Mouse (Mus musculus) neural tube, embryonic 12.5 days (tissue): ENCODE results near the gene Rgs16. TPM values are rescaled to one million over a fixed set of nuclear protein-coding genes. Genes with fewer than 3 reads are reported as not detected.
"Not testable (repeated sequence)": the region's sequence is repeated elsewhere in the genome, so short reads cannot be mapped to it uniquely, and the experiment has no call there.

Experiments
- ATAC-seq: fragments of 200-750 bp; cut with Nextera tagmentation; 2 replicates; pipeline ENCODE4 v1.8.0; 2017; ENCODE audit warnings: low read depth, mild to moderate bottlenecking, moderate TSS enrichment, moderate library complexity; ENCODE audit not compliant: low FRiP score
- H3K27ac ChIP-seq: fragments of 300-500 bp; sonication (generic); 2 replicates; pipeline ENCODE4 v1.5.1; 2016
- H3K27me3 ChIP-seq: fragments of 300-500 bp; sonication (generic); replicated peaks from 2 replicates; pipeline ENCODE4 v1.6.1; 2016; ENCODE audit warnings: mild to moderate bottlenecking
- H3K36me3 ChIP-seq: fragments of 300-500 bp; sonication (generic); 2 replicates; pipeline ENCODE4 v1.6.1; 2016; ENCODE audit warnings: mild to moderate bottlenecking
- H3K4me1 ChIP-seq: fragments of 300-500 bp; sonication (generic); 2 replicates; pipeline ENCODE4 v1.6.1; 2016
- H3K4me2 ChIP-seq: fragments of 300-500 bp; sonication (generic); replicated peaks from 2 replicates; pipeline ENCODE4 v1.6.1; 2016; ENCODE audit warnings: mild to moderate bottlenecking
- H3K4me3 ChIP-seq: fragments of 300-500 bp; sonication (generic); 2 replicates; pipeline ENCODE4 v1.5.1; 2016
- H3K9ac ChIP-seq: fragments of 300-500 bp; sonication (generic); 2 replicates; pipeline ENCODE4 v1.6.1; 2016; ENCODE audit warnings: mild to moderate bottlenecking
- H3K9me3 ChIP-seq: fragments of 300-500 bp; sonication (generic); 2 replicates; pipeline ENCODE4 v1.6.1; 2016; ENCODE audit warnings: mild to moderate bottlenecking
- WGBS: fragments of 180-500 bp; shearing (Covaris S2); methylation state at CpG from one replicate; pipeline ENCODE4 v1.1.7; 2016; 5-methylcytosine and 5-hydroxymethylcytosine counted together
- polyA plus RNA-seq: library from polyadenylated mRNA; unstranded; fragments of >200 nt; fragmentation: Nextera tagmentation; extraction: Ambion mirVana; gene quantifications from 2 replicates; pipeline ENCODE4 v1.2.1, GENCODE M21; 2016

The Rgs16 gene
- polyA plus RNA-seq, 1 experiment from 2014 or later: 42.6 TPM

DNA sequence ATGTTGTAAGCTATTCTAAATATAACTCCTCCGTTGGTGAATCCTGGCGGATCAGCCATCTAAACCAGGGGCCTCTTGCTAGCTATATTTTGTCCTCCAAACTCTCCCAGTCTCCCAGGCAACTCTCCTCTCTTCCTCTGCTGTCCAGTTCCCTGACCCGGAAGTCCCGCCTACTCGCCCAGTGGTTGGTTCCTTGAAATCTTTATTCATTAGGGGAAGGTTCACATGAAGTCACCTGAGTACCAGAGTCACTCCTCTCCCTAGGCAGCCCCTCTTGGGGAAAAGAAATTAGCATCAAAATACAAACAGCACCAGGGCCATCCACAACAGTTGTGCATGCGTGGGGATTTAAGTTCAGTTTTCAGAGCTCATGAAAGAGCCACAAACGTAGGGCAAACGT, 26.1 kb downstream of the Rgs16 start:
- H3K9ac ChIP-seq: no peak overlapping the region
- H3K27me3 ChIP-seq: no peaks in the 10 kb centered on the region
- WGBS: 52% methylated on average over 8 of the region's 8 CpGs
- ATAC-seq: no peak
- H3K4me3 ChIP-seq: no peak overlapping the region
- H3K9me3 ChIP-seq: no peaks in the 10 kb centered on the region
- no peak overlapping the region for H3K27ac ChIP-seq
- peaks cover 7% of the 10 kb centered on the region for H3K36me3 ChIP-seq
- H3K4me1 ChIP-seq: no peaks in the 10 kb centered on the region
- H3K4me2 ChIP-seq: no peak overlapping the region

GRCm38 (mm10) chr1:153767281-153767680, 27.1 kb downstream of the Rgs16 start:
- peaks cover under 1% of the 10 kb centered on the region for H3K36me3 ChIP-seq
- WGBS: 91% methylated on average over 1 of the region's 1 CpGs
- H3K4me3 ChIP-seq: no peak overlapping the region
- no peak overlapping the region for H3K4me2 ChIP-seq
- no peak for ATAC-seq
- no peaks in the 10 kb centered on the region for H3K4me1 ChIP-seq
- no peaks in the 10 kb centered on the region for H3K9me3 ChIP-seq
- H3K27me3 ChIP-seq: no peaks in the 10 kb centered on the region
- no peak overlapping the region for H3K9ac ChIP-seq
- H3K27ac ChIP-seq: no peak overlapping the region

DNA sequence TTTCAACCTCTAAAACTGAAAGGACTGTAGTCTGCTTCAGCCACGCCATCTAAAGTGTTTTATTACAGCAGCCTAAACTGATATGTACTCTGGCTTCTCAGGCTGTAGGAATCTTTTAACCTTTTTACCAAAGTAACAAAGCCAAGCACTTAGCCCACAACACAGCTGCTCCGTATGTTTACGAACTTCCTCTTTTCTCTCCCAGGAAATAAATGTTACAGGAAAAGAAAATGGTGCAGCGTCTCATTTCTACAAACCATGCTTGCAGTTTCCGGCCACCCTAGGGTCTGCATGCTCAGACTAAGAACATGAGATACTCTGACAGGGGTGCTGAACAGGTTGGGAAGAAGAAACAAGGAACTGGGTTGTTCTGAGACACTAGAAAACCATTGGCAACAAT, 28.3 kb downstream of the Rgs16 start:
- Histone ChIP-seq H3K4me3 (no peak overlapping the region), H3K9me3 (no peaks in the 10 kb centered on the region), H3K4me2 (no peak overlapping the region), H3K4me1 (no peaks in the 10 kb centered on the region), H3K27ac (no peak overlapping the region), H3K9ac (no peak overlapping the region), H3K36me3 (no peaks in the 10 kb centered on the region), H3K27me3 (no peaks in the 10 kb centered on the region)
- ATAC-seq: no peak
- WGBS: 83% methylated on average over 5 of the region's 5 CpGs

DNA sequence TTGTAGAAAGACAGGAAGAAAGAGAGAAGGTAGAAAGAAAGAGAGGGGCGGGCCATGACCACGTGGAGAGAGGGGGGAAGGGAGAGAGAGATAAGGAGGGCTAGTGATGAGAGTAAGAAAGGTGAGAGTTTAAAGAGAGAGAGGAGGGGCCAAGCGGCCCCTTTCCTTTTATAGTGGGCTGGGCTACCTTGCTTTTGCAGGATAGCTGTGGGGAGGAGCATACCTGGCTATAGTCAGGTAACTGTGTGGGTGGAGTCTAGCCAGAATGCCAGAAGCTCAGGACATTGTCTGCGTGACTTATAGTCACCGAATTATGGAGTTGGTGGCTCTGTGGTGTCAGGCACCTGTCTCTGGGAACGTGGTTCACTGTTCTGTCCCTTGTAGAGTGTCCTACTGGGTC, 29.4 kb downstream of the Rgs16 start:
- not testable (repeated sequence) for H3K9me3 ChIP-seq, H3K36me3 ChIP-seq, H3K4me3 ChIP-seq, H3K27me3 ChIP-seq, ATAC-seq, H3K9ac ChIP-seq, H3K4me2 ChIP-seq, H3K27ac ChIP-seq, H3K4me1 ChIP-seq
- WGBS: 67% methylated on average over 6 of the region's 6 CpGs

GRCm38 (mm10) chr1:153769998-153770775, 30.0 kb downstream of the Rgs16 start:
- no peaks in the 10 kb centered on the region for H3K27me3 ChIP-seq
- no peak overlapping the region for H3K9ac ChIP-seq
- H3K9me3 ChIP-seq: no peaks in the 10 kb centered on the region
- H3K4me2 ChIP-seq: no peak overlapping the region
- WGBS: 80% methylated on average over 10 of the region's 10 CpGs
- no peaks in the 10 kb centered on the region for H3K36me3 ChIP-seq
- ATAC-seq: no peak
- no peaks in the 10 kb centered on the region for H3K4me1 ChIP-seq
- no peak overlapping the region for H3K27ac ChIP-seq
- H3K4me3 ChIP-seq: no peak overlapping the region

DNA sequence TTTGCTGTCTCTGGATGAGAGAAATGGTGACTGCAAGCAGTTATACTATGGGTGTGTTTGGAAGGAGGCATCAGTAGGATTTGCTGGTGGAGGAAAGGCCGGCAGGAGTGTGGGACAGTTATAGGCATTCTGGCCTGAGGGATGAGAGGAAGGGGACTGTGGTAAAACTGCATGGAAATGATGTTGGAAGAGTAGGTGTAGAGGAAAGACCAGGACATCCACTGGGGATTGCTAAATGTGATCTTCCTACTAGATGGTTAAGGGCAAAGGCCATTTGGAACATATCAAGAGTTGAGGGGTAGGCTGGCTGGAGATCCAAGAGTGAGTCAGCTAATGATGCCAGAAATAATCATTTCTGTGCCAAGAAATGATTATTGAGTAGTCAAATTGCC, 30.6 kb downstream of the Rgs16 start:
- WGBS: 89% methylated on average over 1 of the region's 1 CpGs
- no peaks in the 10 kb centered on the region for H3K27me3 ChIP-seq
- no peak overlapping the region for H3K9ac ChIP-seq
- H3K36me3 ChIP-seq: no peaks in the 10 kb centered on the region
- H3K4me1 ChIP-seq: no peaks in the 10 kb centered on the region
- no peak overlapping the region for H3K27ac ChIP-seq
- ATAC-seq: no peak
- H3K4me3 ChIP-seq: no peak overlapping the region
- no peaks in the 10 kb centered on the region for H3K9me3 ChIP-seq
- no peak overlapping the region for H3K4me2 ChIP-seq

- Histone ChIP-seq H3K4me3 (no peak overlapping the region), H3K36me3 (no peaks in the 10 kb centered on the region), H3K27ac (no peak overlapping the region), H3K4me1 (no peaks in the 10 kb centered on the region), H3K9me3 (no peaks in the 10 kb centered on the region), H3K27me3 (no peaks in the 10 kb centered on the region), H3K4me2 (no peak overlapping the region), H3K9ac (no peak overlapping the region)
- ATAC-seq: no peak
- 89% methylated on average over 6 of the region's 6 CpGs for WGBS
These were observed 35.0 kb downstream of the Rgs16 start for GRCm38 (mm10) chr1:153775174-153775573.

GRCm38 (mm10) chr1:153776257-153776656, 36.1 kb downstream of the Rgs16 start:
- no peaks in the 10 kb centered on the region for H3K27me3 ChIP-seq
- WGBS: 91% methylated on average over 7 of the region's 7 CpGs
- no peaks in the 10 kb centered on the region for H3K4me1 ChIP-seq
- no peak overlapping the region for H3K27ac ChIP-seq
- H3K36me3 ChIP-seq: no peaks in the 10 kb centered on the region
- no peak overlapping the region for H3K4me2 ChIP-seq
- no peaks in the 10 kb centered on the region for H3K9me3 ChIP-seq
- no peak overlapping the region for H3K4me3 ChIP-seq
- no peak overlapping the region for H3K9ac ChIP-seq
- ATAC-seq: no peak

DNA sequence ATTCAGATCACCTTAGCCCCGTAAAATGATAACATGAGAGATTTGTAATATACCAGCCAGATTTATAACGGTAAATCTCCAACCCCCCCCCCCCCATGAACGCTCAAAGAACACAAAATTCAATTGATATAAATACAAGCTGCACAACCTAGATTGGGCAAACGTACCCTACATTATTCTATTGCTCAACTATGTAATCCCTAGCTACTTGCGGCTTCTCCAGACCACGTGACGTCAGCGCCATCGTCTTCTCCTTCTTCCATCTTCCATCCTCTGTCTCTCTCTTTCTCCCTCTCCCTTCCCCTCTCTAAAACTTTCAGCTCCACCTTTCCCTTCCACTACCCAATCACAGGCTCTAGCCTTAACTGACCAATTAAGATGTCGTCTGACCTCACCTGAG, 38.1 kb downstream of the Rgs16 start:
- Histone ChIP-seq H3K9me3 (no peaks in the 10 kb centered on the region), H3K9ac (no peak overlapping the region), H3K4me1 (no peaks in the 10 kb centered on the region), H3K27me3 (no peaks in the 10 kb centered on the region), H3K4me2 (no peak overlapping the region), H3K4me3 (no peak overlapping the region), H3K36me3 (no peaks in the 10 kb centered on the region), H3K27ac (no peak overlapping the region)
- 93% methylated on average over 10 of the region's 10 CpGs for WGBS
- no peak for ATAC-seq

DNA sequence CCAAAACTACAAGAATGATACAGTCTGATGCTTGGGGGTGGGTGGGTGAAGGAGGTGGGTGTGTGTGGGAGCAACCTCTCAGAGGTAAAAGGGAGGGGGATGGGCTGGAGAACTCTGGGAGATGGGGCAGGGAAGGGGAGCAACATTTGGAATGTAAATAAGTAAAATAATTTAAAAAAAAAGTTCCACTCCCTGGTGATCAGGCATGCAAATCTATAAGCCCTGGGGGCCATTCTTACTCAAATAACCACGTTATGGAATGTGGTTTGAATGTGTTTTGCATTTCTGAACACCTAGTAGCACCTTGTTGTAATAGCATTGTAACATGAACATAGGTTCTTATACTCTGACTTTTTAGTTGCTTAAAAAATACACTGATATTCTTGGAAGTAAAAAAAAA, 43.2 kb downstream of the Rgs16 start:
- no peak overlapping the region for H3K4me2 ChIP-seq
- H3K36me3 ChIP-seq: no peaks in the 10 kb centered on the region
- no peak overlapping the region for H3K9ac ChIP-seq
- no peaks in the 10 kb centered on the region for H3K9me3 ChIP-seq
- no peaks in the 10 kb centered on the region for H3K27me3 ChIP-seq
- no peak overlapping the region for H3K27ac ChIP-seq
- H3K4me1 ChIP-seq: no peaks in the 10 kb centered on the region
- 46% methylated on average over 1 of the region's 1 CpGs for WGBS
- ATAC-seq: no peak
- no peak overlapping the region for H3K4me3 ChIP-seq

- H3K27ac ChIP-seq: no peak overlapping the region
- no peaks in the 10 kb centered on the region for H3K27me3 ChIP-seq
- no peaks in the 10 kb centered on the region for H3K4me1 ChIP-seq
- WGBS: 81% methylated on average over 4 of the region's 4 CpGs
- H3K4me3 ChIP-seq: no peak overlapping the region
- no peak overlapping the region for H3K4me2 ChIP-seq
- H3K9ac ChIP-seq: no peak overlapping the region
- H3K36me3 ChIP-seq: no peaks in the 10 kb centered on the region
- H3K9me3 ChIP-seq: no peaks in the 10 kb centered on the region
- ATAC-seq: no peak
These were observed 45.5 kb downstream of the Rgs16 start for GRCm38 (mm10) chr1:153785608-153786007.

DNA sequence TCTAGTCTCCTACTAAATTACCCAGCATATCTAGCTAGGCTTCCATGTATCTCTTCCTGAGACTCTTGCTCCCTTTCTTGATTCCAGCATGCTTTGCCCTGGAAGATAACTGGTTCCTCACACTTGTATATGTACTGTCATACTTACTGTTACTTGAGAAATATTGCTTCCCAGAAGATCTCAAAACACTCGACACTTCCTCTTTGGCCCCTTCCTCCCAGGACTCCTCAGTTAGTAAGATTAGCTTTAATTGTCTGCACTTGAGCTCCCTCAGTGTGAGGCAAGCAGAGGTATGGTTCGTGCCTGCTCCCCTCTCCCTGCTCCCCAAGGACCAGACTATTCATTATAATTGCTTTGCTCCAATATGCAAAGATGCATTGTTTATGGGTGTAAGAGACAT, 50.6 kb downstream of the Rgs16 start:
- WGBS: 67% methylated on average over 2 of the region's 2 CpGs
- Histone ChIP-seq H3K4me2 (no peak overlapping the region), H3K9ac (no peak overlapping the region), H3K27me3 (no peaks in the 10 kb centered on the region), H3K4me1 (no peaks in the 10 kb centered on the region), H3K9me3 (no peaks in the 10 kb centered on the region), H3K27ac (no peak overlapping the region), H3K4me3 (no peak overlapping the region), H3K36me3 (no peaks in the 10 kb centered on the region)
- ATAC-seq: no peak

DNA sequence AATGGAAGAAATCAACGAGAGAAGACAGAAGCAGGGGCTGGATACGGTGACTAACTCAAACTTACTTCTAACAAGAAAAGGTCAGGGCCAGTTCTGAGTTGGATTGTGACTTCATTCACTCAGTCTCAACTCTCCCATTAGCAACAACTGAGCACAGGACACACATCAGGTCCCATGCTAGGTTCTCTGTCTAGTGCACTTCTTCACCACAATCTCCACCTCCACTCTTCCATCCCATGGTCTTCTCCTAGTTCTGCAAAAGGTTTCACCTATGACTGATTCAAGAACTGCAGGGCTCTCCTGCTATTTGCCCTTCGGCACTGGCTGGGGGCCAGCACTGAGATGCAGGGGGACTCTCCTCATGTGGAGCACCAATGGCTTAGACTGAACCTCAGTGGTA, 54.1 kb downstream of the Rgs16 start:
- WGBS: 89% methylated on average over 3 of the region's 3 CpGs
- Histone ChIP-seq H3K9ac (no peak overlapping the region), H3K4me3 (no peak overlapping the region), H3K4me1 (no peaks in the 10 kb centered on the region), H3K36me3 (no peaks in the 10 kb centered on the region), H3K27ac (no peak overlapping the region), H3K4me2 (no peak overlapping the region), H3K27me3 (no peaks in the 10 kb centered on the region), H3K9me3 (no peaks in the 10 kb centered on the region)
- ATAC-seq: no peak
